Mouse (Mus musculus): Measurements from ENCODE around the gene Ssu2.

- no peak for TF ChIP-seq CTCF (IDR thresholded peaks at IDR 0.05; ENCODE audit: control insufficient read depth, insufficient read depth, low read length)
- no peak for TF ChIP-seq POLR2A (IDR thresholded peaks at IDR 0.05; ENCODE audit: borderline replicate concordance, control insufficient read depth, low read depth, low read length)
Observed at GRCm38 (mm10) chr6:112333930-112334329, 53.9 kb downstream of the Ssu2 start.
